13 mouse cellular contexts compared by ENCODE assay signal in genomic region chr17:36844286-36844719, GRCm38 (mm10). TPM values are rescaled to one million over a fixed set of nuclear protein-coding genes. Genes with fewer than 3 reads are reported as not detected.
DNase-seq lines count a peak whose midpoint lies in the region; ATAC-seq lines count a peak whose summit lies in the region.
"Had no signal": no experiment of that assay in that cellular context is flagged by ENCODE, and none has a peak within 500 bp of the region (broad histone marks: within the 10 kb centered on the region; RNA-seq: fewer than 3 reads in every experiment).

No protein-coding gene starts in this region.

- no peak overlapping the region for H3K4me3 ChIP-seq in heart, embryonic 12.5 days
- H3K4me3 ChIP-seq: midbrain, embryonic 10.5 days had no signal

- H3K9me3 ChIP-seq in heart, embryonic 12.5 days (replicated peaks), result no peaks in the 10 kb centered on the region
- H3K9me3 ChIP-seq: midbrain, embryonic 10.5 days had no signal

- no peak overlapping the region for H3K4me2 ChIP-seq in heart, embryonic 12.5 days
- H3K4me2 ChIP-seq: heart, embryonic 11.5 days had no signal

- peaks cover 21% of the 10 kb centered on the region for H3K4me1 ChIP-seq in heart, embryonic 12.5 days (replicated peaks)
- H3K4me1 ChIP-seq: midbrain, embryonic 10.5 days had no signal

- H3K36me3 ChIP-seq in heart, embryonic 12.5 days, result peaks cover 21% of the 10 kb centered on the region

- H3K9ac ChIP-seq in heart, embryonic 12.5 days, result no peak overlapping the region

- no peaks in the 10 kb centered on the region for H3K27me3 ChIP-seq in heart, embryonic 12.5 days (replicated peaks)

- no peak for DNase-seq in heart, adult 9 months (ENCODE audit: low spot score in 2 of 2)
- peak; percentile 51 for DNase-seq in Muller cell, postnatal 12 days (ENCODE audit: inconsistent ontology term)
- DNase-seq in naive thymus-derived CD4-positive, alpha-beta T cell, adult 2 months (ENCODE audit: low read depth), result peak; percentile 18
- no peak for DNase-seq in layer of hippocampus, postnatal 14 days (ENCODE audit: low spot score in 2 of 2)
- no peak for DNase-seq in ovary, postnatal 10 days (ENCODE audit: low spot score)
- DNase-seq in gastrocnemius, adult 8-10 months (ENCODE audit: low spot score in 2 of 2), result no peak
- DNase-seq: kidney, adult 8-10 months; left cerebral cortex, postnatal 4 days had no signal

- peak; percentile 51; the same call in 1 of the 2 replicates for ATAC-seq in heart, embryonic 12.5 days (ENCODE audit: insufficient number of reproducible peaks, low FRiP score)
- peak; percentile 48 for ATAC-seq in inflammation-experienced regulatory T-cells, adult 6 months

- H3K27ac ChIP-seq in heart, embryonic 12.5 days (ENCODE audit: poor library complexity, severe bottlenecking), result no peak overlapping the region
- H3K27ac ChIP-seq: midbrain, embryonic 10.5 days had no signal

RNA-seq across cellular contexts. Expression of gene Trim26, which starts 7.4 kb away (rescaled TPM):
- 28.8 and 28.9 TPM in 2 replicates for polyA plus RNA-seq in heart, embryonic 12.5 days (2016; fragmentation: Nextera tagmentation; extraction: Ambion mirVana)
- 10 to 100 TPM; 59.1 to 61.1 (median 60.5) TPM for polyA plus RNA-seq in inflammation-experienced regulatory T-cells, adult 6 months (2017; shearing (Covaris generic))
- total RNA-seq in layer of hippocampus, postnatal 14 days (2021), result 10 to 100 TPM; 23.5 to 27.1 TPM
- 10 to 100 TPM; 17.3 to 19.3 (median 18.6) TPM for total RNA-seq in gastrocnemius, adult 8-10 months (2022)

RNA-seq across cellular contexts. Expression of gene Trim15, which starts 22.7 kb away (rescaled TPM):
- 0.40 and 0.47 TPM in 2 replicates for polyA plus RNA-seq in heart, embryonic 12.5 days (2016; fragmentation: Nextera tagmentation; extraction: Ambion mirVana)
- under 1 TPM; 0.32 to 0.47 (median 0.33) TPM for polyA plus RNA-seq in inflammation-experienced regulatory T-cells, adult 6 months (2017; shearing (Covaris generic))
- total RNA-seq in layer of hippocampus, postnatal 14 days (2021), result not detected
- total RNA-seq in gastrocnemius, adult 8-10 months (2022), result not detected
- total RNA-seq: left cerebral cortex, postnatal 4 days; neutrophil, adult 5-6 weeks had no signal

RNA-seq across cellular contexts. Expression of gene Trim10, which starts 25.1 kb away (rescaled TPM):
- 23.6 and 27.0 TPM in 2 replicates for polyA plus RNA-seq in heart, embryonic 12.5 days (2016; fragmentation: Nextera tagmentation; extraction: Ambion mirVana)
- not detected for polyA plus RNA-seq in inflammation-experienced regulatory T-cells, adult 6 months (2017; shearing (Covaris generic))
- not detected for total RNA-seq in layer of hippocampus, postnatal 14 days (2021)
- total RNA-seq in gastrocnemius, adult 8-10 months (2022), result not detected
- total RNA-seq: left cerebral cortex, postnatal 4 days had no signal

RNA-seq across cellular contexts. Expression of gene H2-M10.6, which starts 32.3 kb away (rescaled TPM):
- polyA plus RNA-seq in heart, embryonic 12.5 days (2016; fragmentation: Nextera tagmentation; extraction: Ambion mirVana), result not detected in 2 replicates
- polyA plus RNA-seq in inflammation-experienced regulatory T-cells, adult 6 months (2017; shearing (Covaris generic)), result not detected
- not detected for total RNA-seq in layer of hippocampus, postnatal 14 days (2021)
- total RNA-seq in gastrocnemius, adult 8-10 months (2022), result not detected
- total RNA-seq: left cerebral cortex, postnatal 4 days; neutrophil, adult 5-6 weeks had no signal
- polyA plus RNA-seq: heart, embryonic 11.5 days; midbrain, embryonic 10.5 days had no signal

RNA-seq across cellular contexts. Expression of gene Trim40, which starts 45.6 kb away (rescaled TPM):
- polyA plus RNA-seq in heart, embryonic 12.5 days (2016; fragmentation: Nextera tagmentation; extraction: Ambion mirVana), result not detected in 2 replicates
- polyA plus RNA-seq in inflammation-experienced regulatory T-cells, adult 6 months (2017; shearing (Covaris generic)), result not detected
- total RNA-seq in layer of hippocampus, postnatal 14 days (2021), result not detected
- total RNA-seq in gastrocnemius, adult 8-10 months (2022), result not detected
- total RNA-seq: left cerebral cortex, postnatal 4 days; neutrophil, adult 5-6 weeks had no signal
- polyA plus RNA-seq: heart, embryonic 11.5 days; midbrain, embryonic 10.5 days had no signal

Comparison
In these comparisons a context has a peak if more than half of its experiments do, and no peak if none do; other contexts are left out.
1. DNase-seq: peak in Muller cell, postnatal 12 days (single experiment) and naive thymus-derived CD4-positive, alpha-beta T cell, adult 2 months (single experiment); none in heart, adult 9 months (0 of 2), layer of hippocampus, postnatal 14 days (0 of 2), ovary, postnatal 10 days (single experiment) and gastrocnemius, adult 8-10 months (0 of 2).